Mouse (Mus musculus): ENCODE data around the gene Fthl17f. TPM values are rescaled to one million over a fixed set of nuclear protein-coding genes. Genes with fewer than 3 reads are reported as not detected.

The Fthl17f gene
- polyA plus RNA-seq (2017; shearing (Covaris generic)): not detected

GRCm38 (mm10) chrX:9062715-9063114, at the start of gene Fthl17f:
Fthl17f (plus strand) TSS chrX:9063015.

GRCm38 (mm10) chrX:9033193-9033592, 29.6 kb upstream of the Fthl17f start, which contains the start of gene Fthl17e:
Fthl17e (plus strand) TSS chrX:9033493.

GRCm38 (mm10) chrX:9104262-9104661, 41.4 kb downstream of the Fthl17f start, which contains the start of gene 4930402K13Rik:
4930402K13Rik (plus strand) TSS chrX:9104562.

Other genes starting within 250 kb of the Fthl17f start
- gene Gm6592, start 219.0 kb upstream of the Fthl17f start, polyA plus RNA-seq (2017; shearing (Covaris generic)): not detected
- not detected for gene Gm5751, start 188.8 kb upstream of the Fthl17f start, polyA plus RNA-seq (2017; shearing (Covaris generic))
- gene B630019K06Rik, start 170.6 kb upstream of the Fthl17f start, polyA plus RNA-seq (2017; shearing (Covaris generic)): 0.33 TPM
- not detected for gene Fthl17b, start 100.0 kb upstream of the Fthl17f start, polyA plus RNA-seq (2017; shearing (Covaris generic))
- not detected for gene Fthl17c, start 86.5 kb upstream of the Fthl17f start, polyA plus RNA-seq (2017; shearing (Covaris generic))
- gene Fthl17d, start 76.3 kb upstream of the Fthl17f start, polyA plus RNA-seq (2017; shearing (Covaris generic)): not detected
- not detected for gene Fthl17e, start 29.5 kb upstream of the Fthl17f start, polyA plus RNA-seq (2017; shearing (Covaris generic))
- gene 4930402K13Rik, start 41.5 kb downstream of the Fthl17f start, polyA plus RNA-seq (2017; shearing (Covaris generic)): not detected
- 0.43 TPM for gene Lancl3, start 136.9 kb downstream of the Fthl17f start, polyA plus RNA-seq (2017; shearing (Covaris generic))
- not detected for gene Gm14862, start 193.9 kb downstream of the Fthl17f start, polyA plus RNA-seq (2017; shearing (Covaris generic))
- 0.85 TPM for gene Xk, start 209.7 kb downstream of the Fthl17f start, polyA plus RNA-seq (2017; shearing (Covaris generic))
- not detected for gene H2al1m, start 220.7 kb downstream of the Fthl17f start, polyA plus RNA-seq (2017; shearing (Covaris generic))